Mouse (Mus musculus) liver, adult 2 months (tissue): ENCODE measurements at regions not wholly inside any gene's neighbourhood (a gene's known extent, or its start where the extent isn't known, plus 50 kb on each side); places are given as distances from the start of the nearest gene placed in this dataset.

Source experiments
- CTCF ChIP-seq: fragments of 200-500 bp; IDR thresholded peaks from 2 replicates; pipeline ENCODE4 v1.5.1; 2011; ENCODE audit warnings: low read depth, low read length, control low read depth
- POLR2A ChIP-seq: fragments of 200-500 bp; IDR thresholded peaks from 2 replicates; pipeline ENCODE4 v1.6.1; 2011; ENCODE audit warnings: low read length, control low read depth; ENCODE audit not compliant: insufficient read depth; ENCODE audit errors: extremely low read depth

DNA sequence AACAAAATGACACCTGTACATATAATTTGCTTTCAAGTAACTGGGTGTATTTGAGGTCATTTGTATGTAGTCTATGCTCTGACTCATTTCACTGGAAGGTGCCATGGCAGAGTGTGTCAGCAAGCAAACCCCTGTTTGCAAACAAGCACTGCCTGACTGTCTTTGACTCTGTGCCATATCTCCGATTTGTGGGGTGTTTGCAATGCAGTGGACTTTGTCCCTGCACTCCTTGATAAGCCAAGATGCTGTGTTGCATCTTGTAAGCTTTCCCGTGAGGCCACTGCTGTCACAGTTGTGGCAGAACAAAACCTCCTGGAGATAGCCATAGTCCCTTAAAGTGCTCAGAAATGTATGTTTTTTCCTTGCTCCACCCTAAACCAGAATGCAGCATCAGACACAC, 165.7 kb upstream of the Smarca2 start:
- no peak for TF ChIP-seq CTCF
- TF ChIP-seq POLR2A, result no peak
